Mouse (Mus musculus): ENCODE data around the gene Agmo. TPM values are rescaled to one million over a fixed set of nuclear protein-coding genes. Genes with fewer than 3 reads are reported as not detected.

The Agmo gene
- total RNA-seq, 1 experiment from 2014 or later, result 1.2 TPM

GRCm38 (mm10) chr12:37612837-37613236 is 371.4 kb downstream of the Agmo start:
- no peak for ATAC-seq (replicated peaks; ENCODE audit: low read depth, poor library complexity, severe bottlenecking)

GRCm38 (mm10) chr12:37614769-37615168 is 373.3 kb downstream of the Agmo start:
- no peak for ATAC-seq (replicated peaks; ENCODE audit: low read depth, poor library complexity, severe bottlenecking)

GRCm38 (mm10) chr12:37624078-37624477 is 382.6 kb downstream of the Agmo start:
- no peak for ATAC-seq (replicated peaks; ENCODE audit: low read depth, poor library complexity, severe bottlenecking)

Other genes starting within 250 kb of the Agmo start
- not detected in 2 replicates for gene Meox2, start 133.1 kb upstream of the Agmo start, total RNA-seq (2017)

Data from common myeloid progenitor, adult 5-6 weeks (primary cell).